Mouse (Mus musculus) heart, embryonic 16.5 days (tissue): Measurements from ENCODE around the gene Gm3298. TPM values are rescaled to one million over a fixed set of nuclear protein-coding genes. Genes with fewer than 3 reads are reported as not detected.
"Not testable (repeated sequence)": the region's sequence is repeated elsewhere in the genome, so short reads cannot be mapped to it uniquely, and the experiment has no call there.

Experiments
- ATAC-seq: fragments of 200-750 bp; cut with Nextera tagmentation; replicated peaks from 2 replicates; pipeline ENCODE4 v1.8.0; 2017; ENCODE audit warnings: moderate number of reproducible peaks; ENCODE audit not compliant: insufficient read depth, low FRiP score; ENCODE audit errors: extremely low read depth
- H3K27ac ChIP-seq: fragments of 300-500 bp; sonication (generic); 2 replicates; pipeline ENCODE4 v1.5.1; 2014; ENCODE audit warnings: mild to moderate bottlenecking, low read length, control low read depth, moderate library complexity
- H3K27me3 ChIP-seq: fragments of 300-500 bp; sonication (generic); 2 replicates; pipeline ENCODE4 v1.6.1; 2014; ENCODE audit warnings: low read length, mixed read lengths; ENCODE audit not compliant: control insufficient read depth, insufficient read depth
- H3K36me3 ChIP-seq: fragments of 300-500 bp; sonication (generic); 2 replicates; pipeline ENCODE4 v1.6.1; 2014; ENCODE audit not compliant: control insufficient read depth, insufficient read depth
- H3K4me1 ChIP-seq: fragments of 300-500 bp; sonication (generic); 2 replicates; pipeline ENCODE4 v1.6.1; 2014; ENCODE audit warnings: low read length, mixed read lengths; ENCODE audit not compliant: control insufficient read depth, insufficient read depth
- H3K4me2 ChIP-seq: fragments of 300-500 bp; sonication (generic); 2 replicates; pipeline ENCODE4 v1.6.1; 2014; ENCODE audit warnings: low read depth, mild to moderate bottlenecking, control low read depth, low read length
- H3K4me3 ChIP-seq: fragments of 300-500 bp; sonication (generic); 2 replicates; pipeline ENCODE4 v1.5.1; 2014; ENCODE audit warnings: mild to moderate bottlenecking, control low read depth, low read length
- H3K9ac ChIP-seq: fragments of 300-500 bp; sonication (generic); 2 replicates; pipeline ENCODE4 v1.6.1; 2014; ENCODE audit warnings: low read length, control low read depth
- H3K9me3 ChIP-seq: fragments of 300-500 bp; sonication (generic); replicated peaks from 2 replicates; pipeline ENCODE4 v1.6.1; 2016; ENCODE audit warnings: low read length; ENCODE audit not compliant: control insufficient read depth
- WGBS: fragments of 180-500 bp; shearing (Covaris S2); extraction: QIAGEN DNeasy Blood & Tissue Kit; methylation state at CpG from one replicate; pipeline ENCODE4 v1.1.7; 2014; 5-methylcytosine and 5-hydroxymethylcytosine counted together
- polyA plus RNA-seq: library from polyadenylated mRNA; unstranded; fragments of >200 nt; fragmentation: Nextera tagmentation; extraction: Ambion mirVana; gene quantifications from 2 replicates; pipeline ENCODE4 v1.2.1, GENCODE M21; 2015

The Gm3298 gene
- polyA plus RNA-seq, result not detected in 2 replicates

- H3K27ac ChIP-seq, H3K9me3 ChIP-seq, H3K9ac ChIP-seq, ATAC-seq, H3K36me3 ChIP-seq, H3K4me2 ChIP-seq, H3K4me1 ChIP-seq, H3K4me3 ChIP-seq, H3K27me3 ChIP-seq: not testable (repeated sequence)
- no CpG with 5 or more reads among the region's 2 CpGs for WGBS
Observed at GRCm38 (mm10) chr14:5015591-5015990, at the start of gene Gm3298. Gm3298 (plus strand) TSS chr14:5015891.

- H3K36me3 ChIP-seq, H3K27ac ChIP-seq, H3K9me3 ChIP-seq, H3K4me3 ChIP-seq, H3K4me2 ChIP-seq, H3K4me1 ChIP-seq, H3K9ac ChIP-seq, ATAC-seq, H3K27me3 ChIP-seq: not testable (repeated sequence)
Observed at GRCm38 (mm10) chr14:4983635-4984034, 32.1 kb upstream of the Gm3298 start, which contains the start of gene Gm8297. Gm8297 (plus strand) TSS chr14:4983935.

GRCm38 (mm10) chr14:5050329-5050728 is 34.6 kb downstream of the Gm3298 start, which contains the start of gene 4930555G01Rik:
4930555G01Rik (plus strand) TSS chr14:5050629.
- H3K9ac ChIP-seq, ATAC-seq, H3K27ac ChIP-seq, H3K9me3 ChIP-seq, H3K4me3 ChIP-seq, H3K27me3 ChIP-seq, H3K4me1 ChIP-seq, H3K36me3 ChIP-seq, H3K4me2 ChIP-seq: not testable (repeated sequence)
- no CpG with 5 or more reads among the region's 3 CpGs for WGBS

Other genes with a start within 250 kb of the Gm3298 start
- 0.11 TPM in 1 of 2 replicates, not detected in the other for gene Gm9602, start 239.6 kb upstream of the Gm3298 start, polyA plus RNA-seq
- not detected in 2 replicates for gene Gm3269, start 177.8 kb upstream of the Gm3298 start, polyA plus RNA-seq
- 0.97 and 2.6 TPM in 2 replicates for gene Gm3264, start 160.3 kb upstream of the Gm3298 start, polyA plus RNA-seq
- 0.14 TPM in 1 of 2 replicates, not detected in the other for gene Gm3278, start 123.5 kb upstream of the Gm3298 start, polyA plus RNA-seq
- not detected in 2 replicates for gene Gm8297, start 32.0 kb upstream of the Gm3298 start, polyA plus RNA-seq
- 0.08 TPM in 1 of 2 replicates, not detected in the other for gene 4930555G01Rik, start 34.7 kb downstream of the Gm3298 start, polyA plus RNA-seq
- gene Gm8281, start 55.1 kb downstream of the Gm3298 start, polyA plus RNA-seq, result 1.0 and 1.6 TPM in 2 replicates
- not detected in 2 replicates for gene Gm8279, start 115.6 kb downstream of the Gm3298 start, polyA plus RNA-seq
- gene Gm3317, start 148.6 kb downstream of the Gm3298 start, polyA plus RNA-seq, result not detected in 2 replicates
- gene Gm8271, start 169.9 kb downstream of the Gm3298 start, polyA plus RNA-seq, result not detected in 2 replicates
- gene Gm3526, start 244.7 kb downstream of the Gm3298 start, polyA plus RNA-seq, result 0.12 TPM in 1 of 2 replicates, not detected in the other